Mouse (Mus musculus): ENCODE measurements around the gene Arrb1.

Gene Arrb1

DNA sequence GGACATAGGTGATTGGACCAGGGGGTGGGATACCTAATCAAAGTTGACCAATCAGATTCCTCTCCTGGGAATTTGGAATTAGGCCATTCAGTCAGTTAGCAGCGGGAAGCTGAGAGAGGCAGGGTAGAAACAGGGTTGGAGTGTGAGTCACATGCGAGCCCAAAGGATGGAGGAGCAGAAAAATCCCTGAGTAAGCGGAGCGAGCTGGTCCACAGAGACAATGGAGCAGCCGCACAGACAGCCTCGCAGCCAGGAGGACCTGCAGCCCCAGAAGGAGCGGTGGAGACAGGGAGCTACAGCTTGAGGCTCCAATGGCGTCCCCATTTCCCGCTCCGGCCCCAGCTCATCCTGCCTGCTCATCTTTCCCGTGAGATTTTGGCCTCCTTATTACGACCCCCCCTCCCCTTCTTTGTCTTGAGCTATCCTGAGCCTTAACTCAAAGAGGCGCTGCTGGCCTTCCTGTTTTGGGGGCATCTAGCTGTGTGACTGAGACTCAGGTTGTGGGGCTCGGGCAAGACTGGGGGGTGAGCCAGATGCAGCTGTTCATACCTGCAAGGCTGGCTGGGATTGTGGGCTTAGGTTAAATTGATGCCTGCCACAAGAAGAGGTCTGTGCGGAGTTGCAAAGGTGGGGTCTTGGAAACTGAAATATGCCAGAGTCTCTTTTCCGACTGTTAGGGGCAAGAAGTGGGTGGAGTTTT lies 44.4 kb downstream of the Arrb1 start:
- no peak for DNase-seq (ENCODE audit: low read depth, low spot score)

DNA sequence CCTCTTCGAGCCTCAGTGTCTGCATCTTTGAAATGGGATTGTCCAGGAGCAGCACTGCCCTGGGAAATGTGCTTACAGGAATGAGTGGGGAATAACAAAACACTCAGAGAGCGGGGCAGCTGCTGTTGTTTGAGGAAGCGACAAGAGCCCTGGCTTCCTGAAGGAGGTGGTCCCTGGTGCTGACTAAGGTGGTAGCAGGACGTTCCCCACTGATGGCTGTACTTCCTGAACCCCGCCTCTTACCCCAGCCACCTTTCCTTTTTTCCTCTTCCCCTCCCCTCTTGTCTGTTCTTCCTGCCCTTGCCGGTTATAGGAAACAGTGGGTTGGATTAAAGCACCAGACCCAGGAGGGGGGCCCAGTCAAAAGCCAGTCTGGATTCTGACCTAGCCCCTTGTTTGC lies 45.0 kb downstream of the Arrb1 start:
- DNase-seq (ENCODE audit: low read depth, low spot score), result no peak

DNA sequence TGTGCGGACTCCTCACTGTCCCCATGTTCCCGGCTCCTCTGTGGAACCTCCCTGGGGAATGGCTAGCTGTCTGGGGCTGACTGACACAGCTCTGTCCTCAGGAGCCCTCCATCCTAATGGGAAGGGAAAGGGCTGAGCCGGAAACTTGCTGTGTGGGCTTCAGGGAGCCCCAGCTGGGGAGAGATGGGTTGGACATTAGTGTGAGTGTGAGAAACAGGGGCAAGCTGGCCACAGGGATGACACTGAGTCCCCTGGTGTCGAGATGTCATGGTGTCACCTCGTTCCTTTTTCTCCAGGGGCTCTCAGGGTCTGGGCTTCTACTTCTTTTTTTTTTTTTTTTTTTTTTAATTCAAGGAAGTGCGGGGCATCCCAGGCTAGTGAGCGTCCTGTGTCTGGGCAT lies 47.0 kb downstream of the Arrb1 start:
- no peak for DNase-seq (ENCODE audit: low read depth, low spot score)

DNA sequence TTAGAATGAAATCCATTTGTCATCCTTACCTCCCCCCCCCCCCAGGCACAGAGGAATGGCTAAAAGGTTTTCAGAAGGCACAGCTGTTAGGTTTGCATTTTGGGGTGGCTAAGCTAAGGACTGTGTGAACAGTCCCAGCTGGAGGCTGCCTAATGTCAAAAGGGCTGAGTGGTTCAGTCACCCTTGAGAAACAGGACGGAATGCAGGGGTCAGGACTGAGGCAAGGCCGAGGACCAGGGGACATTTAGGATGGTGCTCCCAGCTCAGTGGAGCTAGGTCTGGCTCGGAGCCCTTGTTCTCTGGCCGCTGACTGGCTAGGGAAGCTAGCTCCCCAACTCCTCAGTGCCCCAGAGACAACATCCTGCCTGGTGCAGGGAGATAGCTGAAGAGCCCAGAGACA lies 47.6 kb downstream of the Arrb1 start:
- no peak for DNase-seq (ENCODE audit: low read depth, low spot score)

DNA sequence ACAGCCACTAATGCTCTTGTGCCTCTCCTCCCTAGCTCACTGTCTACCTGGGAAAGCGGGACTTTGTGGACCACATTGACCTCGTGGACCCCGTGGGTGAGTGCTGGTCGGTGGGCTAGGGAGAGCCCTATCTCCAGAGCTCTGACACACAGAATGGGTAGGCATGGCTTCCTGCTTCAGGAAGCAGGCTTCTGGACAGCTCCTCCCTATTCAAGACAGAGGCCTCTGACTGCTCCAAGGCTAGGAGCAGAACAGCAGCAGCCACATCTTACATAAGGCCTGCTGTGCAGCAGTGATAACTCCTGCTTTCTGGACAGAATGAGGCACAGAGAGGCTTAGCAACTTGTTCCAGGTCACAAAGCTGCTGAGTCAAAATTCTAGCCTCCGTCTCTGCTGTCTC lies 48.4 kb downstream of the Arrb1 start:
- no peak for DNase-seq (ENCODE audit: low read depth, low spot score)

DNA sequence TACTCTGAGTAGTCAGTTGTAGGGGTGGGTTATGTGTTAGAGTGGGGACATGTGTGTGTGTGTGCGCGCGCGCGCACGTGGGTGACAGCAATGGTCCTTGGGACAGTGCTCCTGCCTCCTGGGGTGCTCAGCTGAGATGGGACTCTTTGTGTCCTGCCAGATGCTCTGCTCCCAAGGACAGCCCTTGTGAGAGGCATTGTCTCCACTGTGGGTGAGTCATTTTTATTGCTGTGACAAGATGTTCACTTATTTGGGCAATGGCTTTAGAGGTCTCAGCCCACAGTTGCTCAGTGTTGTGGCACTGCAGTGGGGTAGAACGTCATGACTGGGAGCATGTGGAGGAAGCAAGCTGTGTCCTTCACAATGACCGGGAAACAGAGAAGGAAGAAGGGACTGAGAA lies 50.7 kb downstream of the Arrb1 start:
- no peak for DNase-seq (ENCODE audit: low read depth, low spot score)

DNA sequence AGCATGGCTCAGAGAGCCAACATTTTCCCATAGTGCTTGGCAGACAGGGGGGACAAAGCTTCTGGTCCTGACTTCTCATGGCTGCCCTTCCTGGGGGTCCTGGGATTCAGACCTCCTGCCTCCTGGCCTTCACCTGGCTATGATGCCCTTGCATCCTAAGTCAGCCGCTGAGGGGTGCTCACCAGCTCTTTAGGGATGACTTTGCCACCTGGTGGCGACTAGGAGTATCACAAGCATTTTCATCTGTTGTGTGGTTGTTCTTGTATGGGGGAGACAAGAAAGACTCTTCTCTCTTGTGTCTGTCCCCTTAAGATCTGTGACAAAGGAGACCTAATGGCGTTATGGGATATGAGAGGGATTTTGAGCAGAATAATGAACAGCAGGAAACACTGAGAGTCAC lies 54.8 kb downstream of the Arrb1 start:
- DNase-seq (ENCODE audit: low read depth, low spot score), result peak; percentile 34

DNA sequence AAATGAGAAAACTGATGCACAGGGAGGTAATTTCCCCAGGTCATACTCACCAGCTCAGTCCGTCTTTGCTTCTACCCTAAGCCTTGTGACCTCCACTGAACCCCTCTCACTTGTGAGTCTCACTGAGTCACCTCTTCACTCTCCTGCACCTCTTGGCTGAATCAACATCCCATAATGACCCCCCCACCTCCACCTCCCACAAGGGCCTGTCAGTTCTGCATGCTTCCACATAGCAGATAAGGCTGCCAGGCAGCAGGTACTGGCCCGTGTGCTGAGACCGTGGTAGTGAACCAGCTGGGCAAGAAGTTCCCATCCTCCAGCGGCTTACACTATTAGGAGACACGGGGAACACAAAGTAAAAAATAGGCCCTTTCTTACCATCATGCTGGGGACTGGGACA lies 55.4 kb downstream of the Arrb1 start:
- DNase-seq (ENCODE audit: low read depth, low spot score), result no peak

DNA sequence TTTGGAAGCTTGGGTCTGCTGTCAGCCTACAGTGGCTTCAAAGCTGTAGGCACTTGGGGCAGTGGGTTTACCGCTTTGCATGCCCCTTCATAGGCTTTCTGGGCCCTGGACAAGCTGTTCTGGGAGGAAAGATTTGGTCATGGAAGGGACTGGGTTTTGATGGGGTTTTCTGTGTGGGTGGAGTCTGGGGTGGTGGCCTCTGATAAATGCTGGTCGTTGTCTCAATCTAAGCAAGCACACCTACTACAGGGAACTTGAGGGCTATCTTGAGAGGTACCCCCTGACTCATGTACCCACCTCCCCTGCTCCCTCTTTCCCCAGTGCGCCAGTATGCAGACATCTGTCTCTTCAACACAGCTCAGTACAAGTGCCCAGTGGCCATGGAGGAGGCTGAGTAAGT lies 57.4 kb downstream of the Arrb1 start:
- DNase-seq (ENCODE audit: low read depth, low spot score), result no peak

DNA sequence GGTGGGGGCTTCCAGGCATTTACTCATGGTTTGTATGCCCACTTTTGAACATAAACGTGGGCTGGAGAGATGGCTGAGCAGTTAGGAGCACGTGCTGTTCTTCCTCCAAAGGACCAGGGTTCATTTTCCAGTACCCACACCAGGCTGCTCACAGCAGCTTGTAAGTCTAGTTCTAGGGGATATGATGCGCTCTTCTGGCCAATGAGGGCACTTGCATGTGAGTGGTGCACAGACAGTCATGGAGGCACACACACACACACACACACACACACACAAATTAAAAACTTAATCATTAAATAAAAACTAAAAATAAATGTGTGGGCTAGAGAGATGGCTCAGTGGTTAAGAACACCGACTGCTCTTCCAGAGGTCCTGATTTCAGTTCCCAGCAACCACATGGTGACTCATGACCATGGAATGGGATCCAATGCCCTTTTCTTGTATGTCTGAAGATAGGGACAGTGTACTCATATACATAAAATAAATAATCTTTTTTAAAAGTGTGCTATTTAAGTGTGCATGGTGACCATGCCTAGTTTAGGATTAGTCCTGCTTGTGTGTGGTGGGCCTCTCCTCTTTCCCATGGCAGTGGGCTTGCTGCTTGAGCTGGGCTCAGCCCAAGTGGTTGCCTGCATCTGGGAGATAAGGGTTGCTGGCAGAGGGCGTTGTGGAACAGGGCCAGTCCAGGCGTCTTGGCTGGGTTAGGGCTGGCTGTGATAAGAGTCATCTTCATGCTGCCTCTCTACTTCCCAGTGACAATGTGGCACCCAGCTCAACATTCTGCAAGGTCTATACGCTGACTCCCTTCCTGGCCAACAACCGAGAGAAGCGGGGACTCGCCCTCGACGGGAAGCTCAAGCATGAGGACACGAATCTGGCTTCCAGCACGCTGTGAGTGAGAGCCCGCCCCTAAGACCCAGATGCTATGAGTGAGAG lies 58.9 kb downstream of the Arrb1 start:
- DNase-seq (ENCODE audit: low read depth, low spot score), result no peak

DNA sequence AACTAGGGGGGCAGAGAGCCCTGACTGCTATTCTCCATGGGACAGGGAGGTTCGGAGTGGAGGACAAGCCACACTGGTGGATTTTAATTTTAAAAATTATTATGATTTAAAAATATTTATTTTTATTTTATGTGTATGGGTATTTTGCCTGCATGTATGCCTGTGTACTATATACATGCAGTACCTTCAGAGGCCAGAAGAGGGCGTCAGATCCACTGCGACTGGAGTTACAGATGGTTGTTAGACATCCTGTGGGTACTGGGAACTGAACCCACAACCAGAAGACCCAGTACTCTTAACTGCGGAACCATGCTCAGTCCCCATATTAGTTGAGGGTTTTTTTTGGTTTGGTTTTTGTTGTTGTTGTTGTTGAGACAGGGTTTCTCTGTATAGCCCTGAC lies 63.5 kb downstream of the Arrb1 start:
- DNase-seq (ENCODE audit: low read depth, low spot score), result no peak

DNA sequence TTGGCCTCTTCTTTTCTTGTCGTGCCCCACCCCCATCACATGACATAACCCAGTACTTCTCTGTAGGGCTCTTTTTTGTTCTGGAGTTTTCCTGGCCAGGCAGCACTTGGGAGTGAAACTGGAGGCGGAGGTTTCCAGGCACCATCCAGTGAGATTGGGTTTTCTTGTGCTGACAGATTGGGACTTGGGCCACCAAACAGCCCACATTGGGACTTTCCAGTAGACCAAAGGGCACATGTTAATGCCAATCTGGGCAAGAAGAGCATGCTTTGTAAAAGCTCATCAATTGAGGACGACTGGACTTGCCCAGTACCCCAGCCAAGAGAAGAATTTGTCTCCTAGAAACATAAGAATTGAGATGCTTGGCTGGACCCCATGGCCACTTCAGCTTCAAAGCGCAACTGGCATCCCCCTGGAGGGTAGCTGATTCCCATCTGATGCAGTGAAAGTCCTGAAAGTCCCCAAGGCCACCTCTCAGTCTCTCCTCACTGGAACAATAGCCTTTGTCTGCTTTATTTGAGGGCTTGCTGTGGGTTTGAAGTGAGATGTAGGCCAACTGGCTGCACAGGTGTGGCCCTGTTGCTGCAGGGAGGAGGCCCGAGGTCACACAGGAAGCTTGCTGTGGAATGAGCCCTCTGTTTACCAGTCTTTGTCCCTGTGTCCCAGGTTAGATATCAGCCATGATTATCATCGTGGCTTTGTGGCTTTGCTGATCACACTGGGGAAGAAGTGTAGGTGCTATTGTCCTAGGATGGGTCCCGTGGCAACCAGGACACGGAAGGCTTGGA lies 68.8 kb downstream of the Arrb1 start:
- no peak for DNase-seq (ENCODE audit: low read depth, low spot score)

DNA sequence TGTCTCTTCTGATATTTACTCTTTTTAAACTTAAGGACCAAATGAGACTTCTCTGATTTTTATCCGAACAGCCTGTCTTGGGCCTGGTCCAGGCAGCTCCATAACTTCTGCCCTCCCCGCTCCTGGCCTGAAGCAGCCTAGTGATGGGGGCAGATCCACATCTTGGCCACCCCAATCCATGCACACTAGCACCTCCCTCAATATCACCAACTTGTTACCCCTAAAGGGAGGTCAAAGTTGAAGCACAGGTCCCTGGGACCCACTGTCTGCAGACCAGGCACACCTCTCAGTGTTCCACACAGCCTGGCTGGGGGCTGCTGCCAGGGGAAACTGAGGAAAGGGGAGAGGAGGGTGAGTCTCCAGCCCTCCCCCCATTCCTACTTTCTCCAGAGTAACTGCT lies 69.8 kb downstream of the Arrb1 start:
- DNase-seq (ENCODE audit: low read depth, low spot score), result no peak

DNA sequence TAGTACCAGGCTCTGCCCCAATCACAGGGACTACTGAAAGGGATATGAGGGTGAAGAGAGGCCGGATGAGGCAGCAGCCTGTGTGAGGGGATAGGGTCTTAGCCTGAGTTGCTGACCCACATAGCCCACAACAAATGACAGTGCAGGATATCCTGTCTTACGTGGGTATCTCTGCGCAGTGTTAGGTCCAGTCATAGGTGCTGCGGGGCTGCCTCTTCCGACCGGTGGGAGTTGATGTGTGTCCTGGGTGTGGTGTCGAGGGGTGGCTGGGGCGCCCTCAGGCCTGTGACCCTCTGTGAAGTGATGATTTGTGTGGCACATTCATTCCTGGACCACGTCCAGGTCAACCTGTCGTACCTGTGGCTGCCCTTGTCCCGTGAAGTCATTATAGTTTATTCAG lies 71.0 kb downstream of the Arrb1 start:
- DNase-seq (ENCODE audit: low read depth, low spot score), result no peak

DNA sequence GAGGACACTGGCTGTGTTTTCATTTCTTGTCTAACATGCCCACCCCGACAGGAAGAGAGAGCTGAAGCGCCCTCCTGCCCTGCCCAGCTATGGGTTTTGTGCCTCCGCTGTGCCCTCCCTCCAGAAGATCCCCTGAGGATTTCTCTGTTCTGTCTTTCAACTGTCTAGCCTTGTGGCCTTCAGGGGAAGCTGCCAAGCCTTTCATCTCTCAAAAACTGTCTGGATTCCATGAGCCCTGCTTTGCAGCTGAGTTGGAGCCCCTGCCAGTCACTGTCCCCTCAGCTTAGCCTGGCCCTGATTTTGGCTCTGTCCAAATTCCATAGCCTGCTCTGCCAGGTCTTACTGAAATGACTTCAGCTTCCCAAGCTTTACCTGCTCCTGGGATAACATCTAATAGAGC lies 71.5 kb downstream of the Arrb1 start:
- DNase-seq (ENCODE audit: low read depth, low spot score), result no peak

DNA sequence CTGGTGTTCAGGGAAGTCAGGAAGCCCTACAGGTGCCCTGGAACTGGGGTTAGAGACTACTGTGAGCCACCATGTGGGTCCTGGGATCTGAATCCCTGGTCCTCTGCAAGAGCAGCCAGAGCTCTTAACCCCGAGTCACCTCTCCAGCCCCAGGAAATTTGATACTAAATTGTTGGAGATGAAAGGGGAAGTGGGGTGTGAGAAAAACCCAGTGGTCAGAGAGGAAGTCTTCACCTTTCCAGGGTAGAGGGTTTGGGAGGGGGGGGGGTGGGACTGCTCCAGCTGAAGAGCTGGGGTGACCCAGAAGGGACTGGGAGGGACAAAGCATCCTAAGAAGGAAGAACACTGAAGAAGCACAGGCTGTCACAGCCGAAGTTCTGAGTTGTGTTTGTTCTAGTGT lies 72.4 kb downstream of the Arrb1 start:
- no peak for DNase-seq (ENCODE audit: low read depth, low spot score)

DNA sequence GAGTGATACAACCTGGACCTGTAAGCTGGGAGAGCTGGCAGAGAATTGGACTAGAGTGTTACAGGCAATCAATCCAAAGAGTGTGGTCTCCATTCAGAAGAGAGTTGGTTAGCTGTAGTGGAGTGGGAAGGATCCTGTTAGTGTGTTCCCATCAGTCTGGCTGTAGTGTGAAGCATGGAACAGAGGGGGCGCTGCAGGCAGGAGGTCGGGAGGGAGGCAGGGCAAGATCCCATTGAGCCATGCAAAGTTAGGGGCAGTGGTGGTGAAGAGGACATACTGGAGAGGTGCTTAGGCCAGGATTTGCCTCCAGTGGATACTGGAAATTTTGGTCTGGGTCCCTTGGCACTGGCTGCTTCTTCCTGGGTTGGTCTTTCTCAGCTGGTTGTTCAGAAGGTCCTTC lies 83.0 kb downstream of the Arrb1 start:
- no peak for DNase-seq (ENCODE audit: low read depth, low spot score)

DNA sequence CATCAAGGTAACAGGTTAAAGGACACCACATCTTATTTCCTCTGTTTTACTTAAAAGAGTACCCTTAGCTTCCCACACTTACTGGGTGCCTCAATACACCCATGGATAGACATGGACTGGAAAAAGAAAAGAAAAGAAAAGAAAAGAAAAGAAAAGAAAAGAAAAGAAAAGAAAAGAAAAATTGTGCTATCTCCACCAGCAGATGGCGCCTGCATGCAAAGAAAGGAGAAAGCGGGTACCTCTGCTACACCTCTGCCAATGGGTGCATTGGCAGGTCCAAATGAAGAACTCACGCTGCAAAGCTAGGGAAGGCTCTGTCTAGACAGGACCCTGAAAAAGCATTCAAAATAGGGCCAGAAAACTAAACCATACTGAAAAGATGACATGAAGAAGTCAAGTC lies 83.6 kb downstream of the Arrb1 start:
- no peak for DNase-seq (ENCODE audit: low read depth, low spot score)

DNA sequence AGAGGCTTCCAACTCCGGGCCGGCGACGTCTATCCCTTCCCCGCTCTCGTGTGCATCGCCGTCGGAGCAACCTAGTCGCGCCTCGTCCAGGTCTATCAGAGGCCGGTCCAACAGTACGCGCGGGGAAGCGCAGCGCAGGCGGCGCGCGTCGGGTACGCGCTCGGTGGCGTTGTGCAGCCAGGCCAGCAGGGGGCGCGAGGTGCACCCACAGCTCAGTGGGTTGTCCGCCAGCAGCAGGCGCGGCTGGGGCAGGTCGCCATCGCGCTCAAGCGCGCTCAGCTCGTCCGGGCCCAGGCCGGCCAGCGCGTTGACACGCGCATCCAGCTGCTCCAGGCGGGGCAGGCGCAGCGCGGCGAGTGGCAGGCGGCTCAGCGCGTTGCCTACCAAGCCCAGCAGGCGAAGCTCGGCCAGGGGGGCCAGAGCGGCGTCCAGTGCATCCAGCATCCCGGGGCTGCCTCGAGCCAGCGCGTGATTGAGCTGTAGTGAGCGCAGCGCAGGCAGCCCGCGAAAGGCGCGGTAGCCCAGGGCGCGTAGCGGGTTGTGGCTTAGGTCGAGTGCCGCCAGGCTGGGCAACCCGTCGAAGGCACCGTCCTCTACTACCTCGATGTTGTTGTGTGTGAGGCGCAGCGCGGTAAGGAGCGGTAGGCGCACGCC lies 90.6 kb downstream of the Arrb1 start:
- DNase-seq (ENCODE audit: low read depth, low spot score), result peak; percentile 51

DNA sequence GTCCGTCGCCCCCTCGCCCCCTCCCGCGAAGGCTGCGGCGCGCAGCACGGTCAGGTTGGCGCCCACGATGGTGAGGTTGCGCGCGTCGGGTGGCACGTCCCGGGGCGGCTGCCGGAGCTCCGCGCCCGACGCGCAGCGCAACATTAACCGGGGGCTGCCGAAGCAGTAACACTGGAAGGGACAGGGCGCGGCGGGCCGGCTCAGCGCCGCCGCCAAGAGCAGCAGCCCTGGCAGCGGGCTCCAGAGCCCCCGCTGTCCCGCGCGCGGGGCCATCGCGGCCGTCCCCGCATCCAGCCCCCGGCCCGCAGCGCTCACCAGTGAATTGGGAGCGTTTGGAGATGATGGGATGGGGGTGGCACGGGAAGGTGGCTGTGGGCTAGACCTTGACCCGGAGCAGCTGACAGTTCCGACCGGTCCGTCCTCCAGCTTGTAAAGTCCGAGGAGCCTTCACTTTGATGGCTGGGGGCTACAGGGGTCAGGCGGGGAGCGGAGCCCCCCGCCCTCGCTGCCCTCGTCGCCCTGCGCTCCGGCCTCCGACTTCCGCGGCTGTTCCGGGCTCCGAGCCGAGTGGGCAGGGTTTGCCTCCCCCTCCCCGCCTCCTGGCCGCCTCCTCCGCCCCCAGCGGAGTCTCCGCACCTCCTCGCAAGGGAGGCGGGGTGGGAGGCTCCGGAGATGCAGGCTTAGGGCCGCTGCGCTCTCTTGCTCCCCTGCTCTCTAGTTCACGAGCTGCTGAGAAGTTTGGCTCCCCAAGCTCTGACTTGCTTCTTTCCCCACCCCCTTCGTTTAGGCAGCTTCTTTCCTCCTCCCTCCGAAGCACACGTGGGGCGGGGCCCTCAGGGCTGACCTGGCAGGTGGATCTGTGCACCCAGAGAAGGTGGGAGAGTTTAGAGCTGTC lies 91.4 kb downstream of the Arrb1 start, which contains the start of gene Tpbgl:
Gene Tpbgl (minus strand): TSS at position 728 of the 895 bp plus-strand sequence.
- DNase-seq (ENCODE audit: low read depth, low spot score), result no peak

DNA sequence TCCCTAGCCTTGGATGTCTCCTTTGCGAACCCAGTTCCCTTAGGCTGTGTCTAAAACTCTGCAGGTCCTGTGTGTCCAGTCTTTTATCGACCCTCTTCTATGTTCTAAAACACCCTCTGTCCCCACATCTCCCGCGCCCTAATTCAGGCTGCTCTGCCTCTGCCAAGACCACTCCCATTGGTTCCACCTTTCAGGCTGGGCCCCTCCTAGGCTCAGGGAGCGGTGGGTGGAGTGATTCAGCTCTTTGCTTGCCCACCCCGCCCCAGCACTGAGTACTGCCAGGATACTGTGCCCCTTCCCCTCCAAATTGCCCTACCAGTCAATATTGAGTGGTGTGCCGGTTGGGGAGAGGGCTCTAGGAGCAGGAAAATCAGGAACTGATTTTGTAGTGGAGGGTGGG lies 92.1 kb downstream of the Arrb1 start:
- no peak for DNase-seq (ENCODE audit: low read depth, low spot score)
